Mouse (Mus musculus) liver, adult 2 months (tissue): ENCODE measurements at regions not wholly inside any gene's neighbourhood (a gene's known extent, or its start where the extent isn't known, plus 50 kb on each side); places are given as distances from the start of the nearest gene placed in this dataset.

ENCODE experiments used
- CTCF ChIP-seq: fragments of 200-500 bp; IDR thresholded peaks from 2 replicates; pipeline ENCODE4 v1.5.1; 2011; ENCODE audit warnings: low read depth, low read length, control low read depth
- POLR2A ChIP-seq: fragments of 200-500 bp; IDR thresholded peaks from 2 replicates; pipeline ENCODE4 v1.6.1; 2011; ENCODE audit warnings: low read length, control low read depth; ENCODE audit not compliant: insufficient read depth; ENCODE audit errors: extremely low read depth

DNA sequence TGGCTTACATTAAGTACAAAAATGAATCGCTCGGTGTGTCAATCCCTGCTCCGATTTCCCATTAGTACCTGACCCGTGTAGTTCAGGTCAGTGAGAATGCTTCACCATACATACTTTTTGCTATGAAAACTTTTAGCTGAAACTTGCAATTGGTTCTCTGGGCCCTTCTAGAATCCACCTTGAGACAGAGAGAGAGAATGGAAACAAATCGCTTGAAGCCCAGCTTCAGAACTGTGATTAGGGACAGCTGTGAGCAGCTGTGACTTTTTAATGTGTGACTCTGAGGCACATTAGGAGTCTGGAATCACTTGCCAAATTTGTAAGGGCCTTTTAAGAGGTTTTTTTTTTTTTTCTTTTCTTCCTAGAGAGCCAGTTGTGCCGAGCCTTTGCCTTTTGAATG lies 107.2 kb upstream of the Tmem132c start:
- TF ChIP-seq POLR2A: no peak
- no peak for TF ChIP-seq CTCF
